Mouse (Mus musculus): Measurements from ENCODE around the gene Gm36176. TPM values are rescaled to one million over a fixed set of nuclear protein-coding genes. Genes with fewer than 3 reads are reported as not detected.
A peak's percentile ranks its signal among the peaks of the same experiment; 100 is the strongest.

Gm36176 gene
- polyA plus RNA-seq, 1 experiment from 2014 or later, result not detected

DNA sequence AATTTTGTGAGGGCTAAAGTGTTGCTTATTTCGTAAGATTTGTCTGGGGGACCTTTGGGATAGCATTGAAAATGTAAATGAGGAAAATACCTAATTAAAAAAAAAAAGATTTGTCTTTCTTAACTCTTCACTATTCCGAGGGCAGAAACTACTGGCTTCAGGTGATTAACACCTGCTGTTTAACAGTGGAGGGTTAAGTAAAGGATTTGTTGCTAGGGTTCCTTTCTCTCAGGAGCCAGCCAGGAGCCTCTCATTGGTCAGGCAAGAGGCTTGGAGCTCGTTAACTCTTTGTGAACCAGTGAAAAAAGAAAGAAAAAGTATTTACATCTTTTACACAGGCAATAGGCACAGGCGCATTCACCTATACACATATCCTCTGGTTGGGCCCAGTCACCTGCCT, 27.4 kb upstream of the Gm36176 start:
- Histone ChIP-seq H3K9ac (ENCODE audit: low read length) (no peak overlapping the region), H3K27ac (ENCODE audit: low read depth, low read length) (no peak overlapping the region), H3K9me3 (ENCODE audit: control insufficient read depth, low read length) (no peaks in the 10 kb centered on the region), H3K4me1 (ENCODE audit: control insufficient read depth, insufficient read depth, low read length) (no peaks in the 10 kb centered on the region), H3K4me3 (ENCODE audit: low read depth, low read length) (no peak overlapping the region), H3K4me2 (no peak overlapping the region), H3K36me3 (ENCODE audit: control insufficient read depth, insufficient read depth, low read length) (no peaks in the 10 kb centered on the region), H3K27me3 (ENCODE audit: control insufficient read depth, insufficient read depth, low read length) (no peaks in the 10 kb centered on the region)
- WGBS, result 32% methylated on average over 4 of the region's 4 CpGs
- DNase-seq (ENCODE audit: low spot score, missing footprints), result peak; percentile 66
- no peak for ATAC-seq (ENCODE audit: low FRiP score)

- Histone ChIP-seq H3K36me3 (ENCODE audit: control insufficient read depth, insufficient read depth, low read length) (no peaks in the 10 kb centered on the region), H3K27me3 (ENCODE audit: control insufficient read depth, insufficient read depth, low read length) (no peaks in the 10 kb centered on the region), H3K27ac (ENCODE audit: low read depth, low read length) (no peak within 1 kb of the TSS), H3K9ac (ENCODE audit: low read length) (no peak within 1 kb of the TSS), H3K4me1 (ENCODE audit: control insufficient read depth, insufficient read depth, low read length) (no peaks in the 10 kb centered on the region), H3K4me3 (ENCODE audit: low read depth, low read length) (no peak within 1 kb of the TSS), H3K9me3 (ENCODE audit: control insufficient read depth, low read length) (no peaks in the 10 kb centered on the region), H3K4me2 (no peak within 1 kb of the TSS)
- ATAC-seq (ENCODE audit: low FRiP score) (no peak), DNase-seq (ENCODE audit: low spot score, missing footprints) (no peak)
- 80% methylated on average over 6 of the region's 6 CpGs for WGBS
Measured at GRCm38 (mm10) chr10:77826951-77827350, 19.7 kb upstream of the Gm36176 start, which contains the start of gene Krtap10-4. Krtap10-4 (minus strand) TSS chr10:77827095.

GRCm38 (mm10) chr10:77835647-77836046, 11.0 kb upstream of the Gm36176 start, which contains the start of gene Krtap10-10:
Krtap10-10 (plus strand) TSS chr10:77835947.
- H3K4me2 ChIP-seq, result no peak within 1 kb of the TSS
- ATAC-seq (ENCODE audit: low FRiP score), result no peak
- no peak within 1 kb of the TSS for H3K27ac ChIP-seq (ENCODE audit: low read depth, low read length)
- no peaks in the 10 kb centered on the region for H3K4me1 ChIP-seq (ENCODE audit: control insufficient read depth, insufficient read depth, low read length)
- H3K4me3 ChIP-seq (ENCODE audit: low read depth, low read length), result no peak within 1 kb of the TSS
- no peak for DNase-seq (ENCODE audit: low spot score, missing footprints)
- H3K27me3 ChIP-seq (ENCODE audit: control insufficient read depth, insufficient read depth, low read length), result no peaks in the 10 kb centered on the region
- H3K9me3 ChIP-seq (ENCODE audit: control insufficient read depth, low read length), result no peaks in the 10 kb centered on the region
- H3K9ac ChIP-seq (ENCODE audit: low read length), result no peak within 1 kb of the TSS
- 71% methylated on average over 9 of the region's 9 CpGs for WGBS
- H3K36me3 ChIP-seq (ENCODE audit: control insufficient read depth, insufficient read depth, low read length), result no peaks in the 10 kb centered on the region

DNA sequence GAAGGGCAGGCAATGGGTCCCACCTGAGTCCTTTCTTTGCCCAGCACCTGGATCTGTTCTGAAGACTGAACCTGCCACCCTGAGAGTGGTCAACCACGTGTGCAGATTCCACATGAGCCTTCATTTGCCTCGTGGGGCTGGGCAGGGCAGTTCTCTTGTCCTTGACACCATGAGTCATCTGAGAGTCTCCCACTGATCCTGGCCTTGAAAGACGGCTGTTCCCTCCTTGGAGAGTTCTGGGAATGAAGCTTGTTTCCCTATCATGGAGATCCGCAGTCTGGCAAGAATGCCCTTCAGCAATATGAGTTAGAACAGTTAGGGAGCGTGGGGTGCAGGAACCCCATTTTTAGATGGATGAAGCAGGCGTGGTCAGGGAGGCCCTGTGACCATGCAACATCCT, 7.6 kb upstream of the Gm36176 start:
- Histone ChIP-seq H3K36me3 (ENCODE audit: control insufficient read depth, insufficient read depth, low read length) (no peaks in the 10 kb centered on the region), H3K9ac (ENCODE audit: low read length) (no peak overlapping the region), H3K4me1 (ENCODE audit: control insufficient read depth, insufficient read depth, low read length) (no peaks in the 10 kb centered on the region), H3K4me2 (no peak overlapping the region), H3K4me3 (ENCODE audit: low read depth, low read length) (no peak overlapping the region), H3K9me3 (ENCODE audit: control insufficient read depth, low read length) (peaks cover under 1% of the 10 kb centered on the region; the same call in 1 of the 2 replicates), H3K27me3 (ENCODE audit: control insufficient read depth, insufficient read depth, low read length) (no peaks in the 10 kb centered on the region), H3K27ac (ENCODE audit: low read depth, low read length) (no peak overlapping the region)
- DNase-seq (ENCODE audit: low spot score, missing footprints) (no peak), ATAC-seq (ENCODE audit: low FRiP score) (no peak)
- WGBS, result 80% methylated on average over 6 of the region's 6 CpGs

DNA sequence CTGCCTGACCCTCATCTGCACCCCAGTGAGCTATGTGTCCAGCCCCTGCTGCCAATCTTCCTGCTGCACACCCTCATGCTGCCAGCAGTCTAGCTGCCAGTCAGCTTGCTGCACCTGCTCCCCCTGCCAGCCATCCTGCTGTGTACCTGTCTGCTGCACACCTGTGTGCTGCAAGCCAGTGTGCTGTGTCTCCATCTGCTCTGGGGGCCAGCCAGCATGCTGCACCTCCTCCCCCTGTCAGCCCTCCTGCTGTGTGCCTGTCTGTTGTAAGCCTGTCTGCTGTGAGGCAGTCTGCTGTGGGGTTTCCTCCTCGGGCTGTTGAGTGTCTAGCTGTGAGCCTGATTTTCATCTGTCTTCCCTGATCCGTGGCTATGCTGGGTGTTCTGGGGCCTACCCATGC, 358 bp downstream of the Gm36176 start:
- no peak overlapping the region for H3K27ac ChIP-seq (ENCODE audit: low read depth, low read length)
- no peak for ATAC-seq (ENCODE audit: low FRiP score)
- no peak overlapping the region for H3K4me2 ChIP-seq
- H3K27me3 ChIP-seq (ENCODE audit: control insufficient read depth, insufficient read depth, low read length), result no peaks in the 10 kb centered on the region
- 20% methylated on average over 2 of the region's 2 CpGs for WGBS
- H3K36me3 ChIP-seq (ENCODE audit: control insufficient read depth, insufficient read depth, low read length), result no peaks in the 10 kb centered on the region
- no peak overlapping the region for H3K9ac ChIP-seq (ENCODE audit: low read length)
- H3K4me3 ChIP-seq (ENCODE audit: low read depth, low read length), result no peak overlapping the region
- DNase-seq (ENCODE audit: low spot score, missing footprints), result no peak
- peaks cover 6% of the 10 kb centered on the region; the same call in 1 of the 2 replicates for H3K9me3 ChIP-seq (ENCODE audit: control insufficient read depth, low read length)
- H3K4me1 ChIP-seq (ENCODE audit: control insufficient read depth, insufficient read depth, low read length), result no peaks in the 10 kb centered on the region

DNA sequence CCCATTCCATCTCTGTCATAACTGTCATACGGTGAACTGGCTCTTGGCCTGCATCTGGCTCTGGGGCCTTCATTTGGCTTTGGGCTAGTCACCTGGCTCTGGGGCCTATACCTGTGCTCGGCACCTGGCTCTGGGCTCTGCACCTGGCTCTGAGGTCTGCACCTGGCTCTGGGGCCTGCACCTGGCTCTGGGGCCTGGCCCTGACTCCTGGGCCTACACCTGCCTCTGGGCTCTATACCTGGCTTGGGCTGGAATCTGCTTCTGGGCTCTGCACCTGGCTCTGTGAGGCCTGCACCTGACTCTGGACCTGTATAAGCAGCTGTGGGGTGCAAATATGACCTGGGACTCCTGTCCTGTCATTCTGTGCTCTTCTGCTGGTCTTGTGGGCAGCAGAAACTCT, 935 bp downstream of the Gm36176 start:
- ATAC-seq (ENCODE audit: low FRiP score) (no peak), DNase-seq (ENCODE audit: low spot score, missing footprints) (no peak)
- Histone ChIP-seq H3K27ac (ENCODE audit: low read depth, low read length) (no peak overlapping the region), H3K27me3 (ENCODE audit: control insufficient read depth, insufficient read depth, low read length) (no peaks in the 10 kb centered on the region), H3K4me1 (ENCODE audit: control insufficient read depth, insufficient read depth, low read length) (no peaks in the 10 kb centered on the region), H3K4me2 (no peak overlapping the region), H3K9me3 (ENCODE audit: control insufficient read depth, low read length) (peaks cover 6% of the 10 kb centered on the region; the same call in 1 of the 2 replicates), H3K4me3 (ENCODE audit: low read depth, low read length) (no peak overlapping the region), H3K9ac (ENCODE audit: low read length) (no peak overlapping the region), H3K36me3 (ENCODE audit: control insufficient read depth, insufficient read depth, low read length) (no peaks in the 10 kb centered on the region)
- WGBS, result 74% methylated on average over 2 of the region's 2 CpGs

GRCm38 (mm10) chr10:77852559-77852958, 6.0 kb downstream of the Gm36176 start, which contains the start of gene Gm10318:
Gm10318 (plus strand) TSS chr10:77852859.
- H3K27ac ChIP-seq (ENCODE audit: low read depth, low read length), result no peak within 1 kb of the TSS
- no peak within 1 kb of the TSS for H3K4me3 ChIP-seq (ENCODE audit: low read depth, low read length)
- WGBS, result 67% methylated on average over 9 of the region's 9 CpGs
- no peaks in the 10 kb centered on the region for H3K4me1 ChIP-seq (ENCODE audit: control insufficient read depth, insufficient read depth, low read length)
- ATAC-seq (ENCODE audit: low FRiP score) (no peak), DNase-seq (ENCODE audit: low spot score, missing footprints) (no peak)
- H3K9ac ChIP-seq (ENCODE audit: low read length), result no peak within 1 kb of the TSS
- H3K36me3 ChIP-seq (ENCODE audit: control insufficient read depth, insufficient read depth, low read length), result no peaks in the 10 kb centered on the region
- H3K9me3 ChIP-seq (ENCODE audit: control insufficient read depth, low read length), result no peaks in the 10 kb centered on the region
- no peak within 1 kb of the TSS for H3K4me2 ChIP-seq
- no peaks in the 10 kb centered on the region for H3K27me3 ChIP-seq (ENCODE audit: control insufficient read depth, insufficient read depth, low read length)

DNA sequence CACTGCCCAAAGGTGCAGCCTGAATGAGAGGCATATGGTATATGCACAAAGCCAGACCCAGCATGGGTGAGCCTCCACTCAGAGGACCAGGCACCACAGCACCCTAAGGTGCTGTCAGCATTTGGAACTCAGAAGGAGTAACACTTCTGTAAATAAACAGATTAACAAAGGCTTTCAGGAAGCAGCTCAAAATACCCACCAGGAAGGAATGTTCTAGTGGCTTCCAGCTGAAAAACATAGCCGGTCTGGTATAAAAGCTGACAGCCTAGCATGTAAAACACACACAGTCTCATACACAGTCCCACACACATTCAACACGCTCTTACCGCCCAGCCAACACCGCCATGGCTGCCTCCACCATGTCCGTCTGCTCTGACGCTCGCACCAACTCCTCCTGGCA, 15.1 kb downstream of the Gm36176 start, which contains the start of gene Gm3285:
Gene Gm3285, plus strand, starts transcription at position 301 of the 400 bp plus-strand sequence.
- DNase-seq (ENCODE audit: low spot score, missing footprints) (peak; percentile 72), ATAC-seq (ENCODE audit: low FRiP score) (no peak)
- no peak within 1 kb of the TSS for H3K4me3 ChIP-seq (ENCODE audit: low read depth, low read length)
- no peak within 1 kb of the TSS for H3K27ac ChIP-seq (ENCODE audit: low read depth, low read length)
- H3K9me3 ChIP-seq (ENCODE audit: control insufficient read depth, low read length), result no peaks in the 10 kb centered on the region
- no peak within 1 kb of the TSS for H3K4me2 ChIP-seq
- no peaks in the 10 kb centered on the region for H3K36me3 ChIP-seq (ENCODE audit: control insufficient read depth, insufficient read depth, low read length)
- H3K9ac ChIP-seq (ENCODE audit: low read length), result no peak within 1 kb of the TSS
- no peaks in the 10 kb centered on the region for H3K4me1 ChIP-seq (ENCODE audit: control insufficient read depth, insufficient read depth, low read length)
- no peaks in the 10 kb centered on the region for H3K27me3 ChIP-seq (ENCODE audit: control insufficient read depth, insufficient read depth, low read length)
- 48% methylated on average over 7 of the region's 7 CpGs for whole genome bisulfite sequencing

DNA sequence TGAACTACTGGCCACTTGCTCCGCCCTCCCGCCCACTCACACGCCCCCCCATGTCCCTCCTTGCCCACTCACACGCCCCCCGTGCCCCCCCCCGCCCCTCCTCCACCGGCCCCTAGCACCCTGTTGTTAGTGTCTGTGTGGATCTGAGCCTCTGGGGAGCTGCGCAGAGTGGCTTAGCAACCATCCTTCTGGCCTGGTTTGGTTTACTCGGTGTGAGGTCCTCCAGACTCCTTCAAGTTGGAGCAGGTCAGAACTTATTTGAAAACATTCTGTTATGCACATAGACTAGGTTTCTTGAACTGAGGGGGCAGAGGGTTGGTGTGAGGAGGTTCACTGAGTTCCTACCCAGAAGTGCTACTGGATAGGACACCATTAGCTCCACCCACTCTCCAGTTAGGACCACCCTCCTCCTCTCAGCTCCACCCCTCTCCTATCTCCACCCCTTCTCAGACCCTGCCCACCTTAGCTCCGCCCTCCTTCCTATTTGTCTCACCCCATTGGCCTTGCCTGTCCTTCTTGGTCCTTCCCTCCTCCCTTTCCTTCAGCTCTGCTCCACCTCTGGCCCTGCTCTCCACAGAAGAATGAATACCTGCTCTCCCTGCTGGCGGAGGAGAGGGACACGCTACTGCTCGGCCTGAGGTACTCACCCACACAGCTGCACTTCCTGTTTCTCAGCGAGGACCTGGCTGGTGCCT, 17.6 kb downstream of the Gm36176 start:
- H3K4me3 ChIP-seq (ENCODE audit: low read depth, low read length), result peak overlapping the region; percentile 18; the same call in 1 of the 2 replicates
- 42% methylated on average over 14 of the region's 14 CpGs for WGBS
- no peaks in the 10 kb centered on the region for H3K9me3 ChIP-seq (ENCODE audit: control insufficient read depth, low read length)
- H3K4me2 ChIP-seq, result peak overlapping the region; percentile 26
- peak overlapping the region; percentile 38; the same call in 1 of the 2 replicates for H3K9ac ChIP-seq (ENCODE audit: low read length)
- H3K4me1 ChIP-seq (ENCODE audit: control insufficient read depth, insufficient read depth, low read length), result no peaks in the 10 kb centered on the region
- H3K36me3 ChIP-seq (ENCODE audit: control insufficient read depth, insufficient read depth, low read length), result no peaks in the 10 kb centered on the region
- no peaks in the 10 kb centered on the region for H3K27me3 ChIP-seq (ENCODE audit: control insufficient read depth, insufficient read depth, low read length)
- DNase-seq (ENCODE audit: low spot score, missing footprints), result peak; percentile 84
- peak; percentile 88 for ATAC-seq (ENCODE audit: low FRiP score)
- no peak overlapping the region for H3K27ac ChIP-seq (ENCODE audit: low read depth, low read length)

Data from midbrain, embryonic 11.5 days (tissue).